Mouse (Mus musculus) lung, adult 10 weeks (tissue): ENCODE measurements around the gene Ascc2. TPM values are rescaled to one million over a fixed set of nuclear protein-coding genes. Genes with fewer than 3 reads are reported as not detected.

Source experiments
- polyA plus RNA-seq: library from polyadenylated mRNA; stranded (reverse); fragments of 350-450 nt; fragmentation: Illumina TruSeq; extraction: RNeasy Lipid Tissue Mini Kit (QIAGEN cat#74804); gene quantifications from one replicate; pipeline ENCODE4 v1.2.3, GENCODE M21; 2014; ENCODE audit warnings: low read depth, low replicate concordance; ENCODE audit not compliant: insufficient read depth

Gene Ascc2
- 21.7 TPM for polyA plus RNA-seq

DNA sequence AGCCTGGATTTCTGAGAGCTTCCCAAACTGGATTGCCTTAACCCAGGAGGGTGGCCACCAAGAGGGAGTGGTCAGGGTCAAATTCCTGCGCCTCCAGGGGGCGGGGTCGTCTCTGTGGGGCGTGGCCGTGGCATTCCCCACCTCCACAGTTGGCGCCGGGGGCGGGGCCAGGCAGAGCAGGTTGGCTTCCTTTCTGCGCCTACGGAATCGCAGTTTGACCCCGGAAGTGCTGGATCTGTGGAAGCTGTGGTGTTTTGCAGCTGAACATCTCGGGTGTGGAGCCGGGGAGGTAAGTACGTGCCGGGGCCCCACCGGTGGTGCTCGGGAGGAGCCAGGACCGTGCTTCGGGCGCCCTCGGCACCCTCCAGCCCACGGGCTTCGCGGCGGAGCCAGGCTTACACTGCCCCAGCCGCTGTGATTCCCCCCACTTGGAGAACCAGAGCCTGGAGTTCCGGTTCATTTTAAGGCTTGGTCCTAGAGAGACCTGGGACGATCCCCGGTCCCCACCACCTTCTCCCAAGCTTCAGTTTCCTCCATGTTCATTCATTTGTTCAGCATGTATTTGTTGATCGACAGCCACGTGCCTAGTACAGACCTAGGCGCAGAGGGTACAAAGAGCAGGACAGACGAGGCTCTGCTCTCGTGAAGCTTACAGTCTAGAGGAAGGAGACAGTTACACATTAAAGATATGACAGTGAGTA is at the start of gene Ascc2:
Ascc2 (plus strand) TSS at position 214 of the 701 bp plus-strand sequence.

DNA sequence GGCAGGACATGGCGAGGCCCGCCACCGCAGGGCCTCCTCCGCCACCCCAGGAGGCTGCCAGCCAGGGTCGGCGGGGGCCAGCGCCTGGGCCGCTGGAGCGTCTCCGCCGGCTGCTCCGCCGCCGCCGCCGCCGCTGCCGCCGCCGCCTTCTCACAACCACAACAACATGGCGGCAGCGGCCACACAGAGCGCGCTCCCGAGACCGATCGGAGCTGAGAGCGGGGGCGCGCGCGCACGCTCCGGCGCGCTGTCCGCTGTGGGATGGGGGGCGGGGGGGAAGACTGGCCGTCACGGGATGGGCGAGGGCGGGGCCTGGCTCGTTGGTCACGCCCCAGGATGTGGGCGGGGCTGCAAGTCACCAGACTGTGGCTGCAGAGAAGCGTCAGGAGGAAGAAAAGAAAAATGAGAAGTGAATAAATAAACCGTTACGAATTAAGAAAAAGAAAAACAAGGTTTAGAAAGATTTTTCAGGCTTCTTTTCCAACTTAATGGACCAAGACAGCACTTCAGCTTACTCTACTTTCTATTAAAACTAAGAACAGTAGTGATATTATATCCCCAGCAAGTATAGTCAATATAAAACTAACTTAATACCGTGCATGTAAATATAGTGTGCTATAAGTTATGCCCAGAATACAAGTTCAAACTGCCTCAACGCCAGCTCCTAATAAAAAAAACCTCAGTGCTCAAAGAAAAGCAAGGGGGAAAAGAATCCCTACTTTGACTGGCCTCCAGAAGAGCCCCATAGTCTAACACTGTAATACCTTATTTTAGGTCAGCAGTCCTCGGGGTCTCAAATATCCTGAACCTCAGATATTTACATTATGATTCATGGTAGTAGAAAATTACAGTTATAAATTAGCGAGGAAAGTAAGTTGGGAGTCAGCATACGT is 42.7 kb upstream of the Ascc2 start, which contains the start of gene Mtmr3:
Mtmr3 (minus strand) TSS at position 256 of the 893 bp plus-strand sequence.

DNA sequence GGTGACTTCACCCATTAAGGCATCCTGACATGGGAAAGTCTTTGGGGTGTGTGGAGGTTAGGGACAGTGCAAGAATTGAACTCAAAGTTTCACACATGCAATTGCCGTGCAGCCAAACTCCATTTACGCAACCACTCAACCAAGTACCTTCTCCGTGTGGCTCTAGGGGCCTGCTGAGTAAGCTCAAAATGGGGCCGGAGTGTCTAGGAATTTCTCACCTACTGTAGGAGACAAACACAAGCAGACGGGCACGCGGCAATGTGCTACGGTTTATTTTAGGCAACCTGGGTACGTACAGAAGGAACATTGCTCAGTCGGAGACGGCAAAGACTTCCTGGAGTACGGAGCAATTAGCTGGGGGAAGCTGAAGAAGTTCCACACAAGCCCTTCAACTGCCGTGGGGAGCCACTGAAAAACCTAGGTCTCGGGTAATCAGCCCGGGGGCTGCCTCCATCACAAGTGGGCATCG is 17.5 kb upstream of the Ascc2 start, which contains the start of gene Gm11032:
Gm11032 (plus strand) TSS at position 51 of the 469 bp plus-strand sequence.

DNA sequence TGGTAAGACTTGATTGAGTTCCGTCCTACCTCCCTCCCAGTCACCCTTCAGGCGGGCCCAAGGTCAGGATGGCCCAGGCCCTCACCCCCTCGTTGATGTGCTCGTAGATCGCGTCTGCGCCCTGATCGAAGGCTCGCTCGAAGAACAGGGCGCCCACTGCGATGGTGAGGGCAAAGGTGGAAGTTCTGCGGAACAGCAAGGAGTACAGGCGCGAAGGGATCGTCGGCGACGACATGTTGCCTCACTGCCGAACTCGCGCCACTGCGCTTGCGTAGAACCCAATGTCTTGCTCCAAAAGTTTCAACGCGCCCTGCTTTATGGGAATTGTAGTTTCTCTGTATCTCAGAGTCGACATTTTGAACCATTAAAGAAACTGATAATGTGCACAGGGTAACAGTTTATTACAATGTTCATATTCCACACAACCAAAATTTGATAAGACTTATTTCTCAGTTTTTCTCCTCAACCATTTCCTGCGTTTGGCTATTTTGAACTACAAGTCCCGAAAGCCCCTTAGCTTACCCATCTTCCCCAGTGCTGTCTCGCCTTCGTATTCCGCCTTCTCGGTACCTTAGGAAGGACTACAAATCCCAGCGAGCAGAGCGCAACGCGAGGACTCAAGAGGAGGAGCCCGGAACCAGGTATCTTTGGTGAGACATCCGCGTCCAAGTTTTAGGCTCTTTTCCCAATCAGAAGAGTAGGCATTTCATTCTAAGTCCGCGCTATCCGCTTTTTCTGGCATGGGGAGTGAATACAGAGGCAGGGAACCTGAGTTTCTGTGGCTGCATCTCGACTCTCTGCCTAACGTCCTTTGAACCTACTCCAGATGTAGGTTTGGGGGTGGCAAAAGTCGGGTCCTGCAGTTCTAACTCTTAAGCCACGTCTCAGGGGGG is 66.8 kb downstream of the Ascc2 start, which contains the start of the genes Uqcr10 and Zmat5:
Uqcr10 (minus strand) TSS at position 271 of the 893 bp plus-strand sequence.
Zmat5 (plus strand) TSS at position 607 of the 893 bp plus-strand sequence.

Other genes starting within 250 kb of the Ascc2 start
- gene Hormad2, start 196.6 kb upstream of the Ascc2 start, polyA plus RNA-seq: not detected
- gene Mtmr3, start 42.9 kb upstream of the Ascc2 start, polyA plus RNA-seq: 23.1 TPM
- not detected for gene Gm11032, start 17.7 kb upstream of the Ascc2 start, polyA plus RNA-seq
- 582 TPM for gene Uqcr10, start 66.6 kb downstream of the Ascc2 start, polyA plus RNA-seq
- 63.5 TPM for gene Zmat5, start 66.9 kb downstream of the Ascc2 start, polyA plus RNA-seq
- not detected for gene Cabp7, start 109.0 kb downstream of the Ascc2 start, polyA plus RNA-seq
- 22.7 TPM for gene Nf2, start 211.8 kb downstream of the Ascc2 start, polyA plus RNA-seq
- gene Nipsnap1, start 236.2 kb downstream of the Ascc2 start, polyA plus RNA-seq: 9.7 TPM